Mouse (Mus musculus): Measurements from ENCODE around the gene Rad1.
"Not testable (repeated sequence)": the region's sequence is repeated elsewhere in the genome, so short reads cannot be mapped to it uniquely, and the experiment has no call there.

Rad1 gene

GRCm38 (mm10) chr15:10515166-10515565, 29.3 kb downstream of the Rad1 start:
- no peak for DNase-seq (ENCODE audit: low spot score)

GRCm38 (mm10) chr15:10525896-10526295, 40.1 kb downstream of the Rad1 start:
- no peak for DNase-seq (ENCODE audit: low spot score)

- no peak for DNase-seq (ENCODE audit: low spot score)
Observed at GRCm38 (mm10) chr15:10531352-10531751, 45.5 kb downstream of the Rad1 start.

GRCm38 (mm10) chr15:10533361-10533760, 47.5 kb downstream of the Rad1 start:
- not testable (repeated sequence) for DNase-seq (ENCODE audit: low spot score)

- DNase-seq (ENCODE audit: low spot score), result no peak
Observed at GRCm38 (mm10) chr15:10534591-10534990, 48.8 kb downstream of the Rad1 start.

- DNase-seq (ENCODE audit: low spot score), result no peak
Observed at GRCm38 (mm10) chr15:10535969-10536368, 50.2 kb downstream of the Rad1 start.

- DNase-seq (ENCODE audit: low spot score), result no peak
Observed at GRCm38 (mm10) chr15:10540271-10541088, 54.7 kb downstream of the Rad1 start.

Data from ovary, postnatal 36 days (tissue).